Mouse (Mus musculus): ENCODE results near the gene Ldb3. TPM values are rescaled to one million over a fixed set of nuclear protein-coding genes. Genes with fewer than 3 reads are reported as not detected.

Ldb3 gene
- total and polyA plus RNA-seq, 3 experiments: 0.01 TPM; not detected in 2

GRCm38 (mm10) chr14:34615082-34615481, 26.6 kb upstream of the Ldb3 start:
- Histone ChIP-seq H3K4me3 (ENCODE audit: control insufficient read depth in 1 of 2, insufficient read depth in 1 of 2, low read depth in 2 of 2, low read length in 2 of 2) (no peak overlapping the region), H3K9me3 (replicated peaks; ENCODE audit: insufficient read depth, low read length) (no peaks in the 10 kb centered on the region), H3K27me3 (ENCODE audit: control insufficient read depth in 1 of 2, insufficient read depth in 2 of 2, low read length in 2 of 2) (no peaks in the 10 kb centered on the region), H3K27ac (ENCODE audit: control insufficient read depth, low read depth, low read length) (no peak overlapping the region), H3K36me3 (ENCODE audit: control insufficient read depth in 1 of 2, insufficient read depth in 2 of 2, low read length in 2 of 2) (no peaks in the 10 kb centered on the region; a peak in 1 of 4 replicates), H3K4me1 (ENCODE audit: control insufficient read depth in 1 of 2, insufficient read depth in 2 of 2, low read length in 2 of 2) (no peaks in the 10 kb centered on the region; a peak in 1 of 4 replicates), H3K9ac (ENCODE audit: control insufficient read depth, low read depth, low read length, poor library complexity, severe bottlenecking) (no peak overlapping the region), H3K79me2 (ENCODE audit: control insufficient read depth, insufficient read depth, low read length, poor library complexity) (no peaks in the 10 kb centered on the region)
- DNase-seq (ENCODE audit: low read depth, low spot score): no peak
- TF ChIP-seq MAFK (IDR thresholded peaks at IDR 0.05; ENCODE audit: borderline replicate concordance, low read depth, low read length) (no peak), MXI1 (IDR thresholded peaks at IDR 0.05; ENCODE audit: low read depth, low read length) (no peak), TBP (IDR thresholded peaks at IDR 0.05; ENCODE audit: low read depth, low read length) (no peak), NRF1 (IDR thresholded peaks at IDR 0.05; ENCODE audit: insufficient read depth, low read depth, low read length, poor library complexity, severe bottlenecking) (no peak), MAX (IDR thresholded peaks at IDR 0.05; ENCODE audit: low read length) (no peak), CTCF (IDR thresholded peaks at IDR 0.05 in 2 of 3, conservative IDR thresholded peaks at IDR 0.05 in 1 of 3; ENCODE audit: control insufficient read depth in 1 of 3, insufficient read depth in 1 of 3, low read depth in 2 of 3, low read length in 3 of 3, poor library complexity in 1 of 3, severe bottlenecking in 1 of 3) (no peak), TCF12 (IDR thresholded peaks at IDR 0.05; ENCODE audit: low read depth, low read length) (no peak), CHD2 (IDR thresholded peaks at IDR 0.05; ENCODE audit: low read length) (no peak), POLR2AphosphoS5 (IDR thresholded peaks at IDR 0.05; ENCODE audit: borderline replicate concordance, low read depth, low read length) (no peak), TAL1 (IDR thresholded peaks at IDR 0.05; ENCODE audit: low read length) (no peak), ETS1 (IDR thresholded peaks at IDR 0.05; ENCODE audit: low read depth, low read length) (no peak), POLR2A (IDR thresholded peaks at IDR 0.05; ENCODE audit: control insufficient read depth in 1 of 2, insufficient read depth in 1 of 2, low read depth in 1 of 2, low read length in 2 of 2, poor library complexity in 1 of 2) (no peak)

- H3K4me1 ChIP-seq (ENCODE audit: control insufficient read depth in 1 of 2, insufficient read depth in 2 of 2, low read length in 2 of 2): no peaks in the 10 kb centered on the region; a peak in 1 of 4 replicates
- H3K79me2 ChIP-seq (ENCODE audit: control insufficient read depth, insufficient read depth, low read length, poor library complexity): no peaks in the 10 kb centered on the region
- no peak for TF ChIP-seq MAZ (IDR thresholded peaks at IDR 0.05; ENCODE audit: low read depth, low read length)
- no peak for TF ChIP-seq RAD21 (IDR thresholded peaks at IDR 0.05; ENCODE audit: low read depth, low read length)
- TF ChIP-seq MYC (IDR thresholded peaks at IDR 0.05; ENCODE audit: low read depth, low read length): no peak
- no peak for TF ChIP-seq CHD2 (IDR thresholded peaks at IDR 0.05; ENCODE audit: low read length)
- no peak for TF ChIP-seq MAFK (IDR thresholded peaks at IDR 0.05; ENCODE audit: borderline replicate concordance, low read depth, low read length)
- no peak for TF ChIP-seq BHLHE40 (IDR thresholded peaks at IDR 0.05; ENCODE audit: borderline replicate concordance, low read depth, low read length)
- TF ChIP-seq NRF1 (IDR thresholded peaks at IDR 0.05; ENCODE audit: insufficient read depth, low read depth, low read length, poor library complexity, severe bottlenecking): no peak
- TF ChIP-seq RCOR1 (IDR thresholded peaks at IDR 0.05; ENCODE audit: low read depth, low read length): no peak
- no peak for TF ChIP-seq TAL1 (IDR thresholded peaks at IDR 0.05; ENCODE audit: low read length)
- no peak for TF ChIP-seq E2F4 (IDR thresholded peaks at IDR 0.05; ENCODE audit: borderline replicate concordance, low read depth, low read length)
- no peak for TF ChIP-seq JUND (IDR thresholded peaks at IDR 0.05; ENCODE audit: low read depth, low read length)
- TF ChIP-seq ETS1 (IDR thresholded peaks at IDR 0.05; ENCODE audit: low read depth, low read length): no peak
- no peak for TF ChIP-seq TBP (IDR thresholded peaks at IDR 0.05; ENCODE audit: low read depth, low read length)
- no peak for TF ChIP-seq UBTF (IDR thresholded peaks at IDR 0.05; ENCODE audit: borderline replicate concordance, insufficient read depth, low read depth, low read length)
- TF ChIP-seq ELF1 (IDR thresholded peaks at IDR 0.05; ENCODE audit: low read depth, low read length): no peak
- no peak for TF ChIP-seq POLR2AphosphoS5 (IDR thresholded peaks at IDR 0.05; ENCODE audit: borderline replicate concordance, low read depth, low read length)
- TF ChIP-seq POLR2A (IDR thresholded peaks at IDR 0.05; ENCODE audit: control insufficient read depth in 1 of 2, insufficient read depth in 1 of 2, low read depth in 1 of 2, low read length in 2 of 2, poor library complexity in 1 of 2): no peak
- TF ChIP-seq ZNF384 (IDR thresholded peaks at IDR 0.05; ENCODE audit: low read depth, low read length): no peak
- no peaks in the 10 kb centered on the region for H3K9me3 ChIP-seq (replicated peaks; ENCODE audit: insufficient read depth, low read length)
- no peaks in the 10 kb centered on the region; a peak in 1 of 4 replicates for H3K36me3 ChIP-seq (ENCODE audit: control insufficient read depth in 1 of 2, insufficient read depth in 2 of 2, low read length in 2 of 2)
- no peak overlapping the region for H3K9ac ChIP-seq (ENCODE audit: control insufficient read depth, low read depth, low read length, poor library complexity, severe bottlenecking)
- H3K27ac ChIP-seq (ENCODE audit: control insufficient read depth, low read depth, low read length): no peak overlapping the region
- no peaks in the 10 kb centered on the region for H3K27me3 ChIP-seq (ENCODE audit: control insufficient read depth in 1 of 2, insufficient read depth in 2 of 2, low read length in 2 of 2)
- H3K4me3 ChIP-seq (ENCODE audit: control insufficient read depth in 1 of 2, insufficient read depth in 1 of 2, low read depth in 2 of 2, low read length in 2 of 2): no peak overlapping the region
- DNase-seq (ENCODE audit: low read depth, low spot score): no peak
Observed at GRCm38 (mm10) chr14:34614551-34614950, 26.1 kb upstream of the Ldb3 start.
